26 mouse cellular contexts compared by ENCODE assay signal in genomic region chr6:43638119-43638518, GRCm38 (mm10). TPM values are rescaled to one million over a fixed set of nuclear protein-coding genes. Genes with fewer than 3 reads are reported as not detected.
A peak's percentile ranks its signal among the peaks of the same experiment; 100 is the strongest.
DNase-seq lines count a peak whose midpoint lies in the region; ATAC-seq and TF ChIP-seq lines count a peak whose summit lies in the region.
"Had no signal": no experiment of that assay in that cellular context is flagged by ENCODE, and none has a peak within 500 bp of the region (broad histone marks: within the 10 kb centered on the region; RNA-seq: fewer than 3 reads in every experiment).

No protein-coding gene starts in this region.

- peak; percentile 28 for DNase-seq in liver, adult 2 months (ENCODE audit: extremely low read depth, low read depth, low spot score)
- DNase-seq in A20 (ENCODE audit: low read depth, low spot score) (peak; percentile 37), CH12.LX (ENCODE audit: extremely low read depth) (no peak)
- DNase-seq in adrenal gland, postnatal 36 days: no peak
- no peak for DNase-seq in cerebellum, postnatal 14 days
- no peak for DNase-seq in embryo, embryonic 10.5 days (ENCODE audit: low spot score)
- DNase-seq: adrenal gland, postnatal 10 days; cerebellum, adult 11 months; cerebellum, adult 8-10 months; cerebellum, postnatal 10 days; embryo, embryonic 11 days; gastrocnemius, postnatal 25 days; heart, adult 2 months; kidney, adult 11 months had no signal

- no peak overlapping the region for H3K4me3 ChIP-seq in liver, adult 2 months (ENCODE audit: insufficient read depth, low read depth, low read length)
- H3K4me3 ChIP-seq in liver, embryonic 12.5 days: no peak overlapping the region
- no peak overlapping the region for H3K4me3 ChIP-seq in CH12.LX (replicated peaks in 1 of 3; ENCODE audit: low read depth in 2 of 3, low read length in 2 of 3, poor library complexity in 1 of 3)
- H3K4me3 ChIP-seq: embryonic facial prominence, embryonic 10.5 days; embryonic facial prominence, embryonic 13.5 days; erythroblast, embryonic 14.5 days; forebrain, embryonic 12.5 days; forebrain, embryonic 15.5 days; heart, adult 2 months; hindbrain, embryonic 12.5 days had no signal

- H3K4me2 ChIP-seq in liver, embryonic 12.5 days: no peak overlapping the region
- H3K4me2 ChIP-seq in CH12.LX (ENCODE audit: insufficient read depth, low read depth, poor library complexity, severe bottlenecking): peak overlapping the region; percentile 95
- H3K4me2 ChIP-seq: embryonic facial prominence, embryonic 13.5 days; forebrain, embryonic 12.5 days; forebrain, embryonic 15.5 days; heart, embryonic 11.5 days; hindbrain, embryonic 12.5 days had no signal

- H3K27ac ChIP-seq in liver, adult 2 months (replicated peaks; ENCODE audit: insufficient read depth, low read depth, low read length): no peak overlapping the region
- no peak overlapping the region for H3K27ac ChIP-seq in liver, embryonic 12.5 days
- no peak overlapping the region for H3K27ac ChIP-seq in CH12.LX (ENCODE audit: insufficient read depth, low read depth)
- H3K27ac ChIP-seq: embryonic facial prominence, embryonic 10.5 days; embryonic facial prominence, embryonic 13.5 days; forebrain, embryonic 12.5 days; forebrain, embryonic 15.5 days; heart, adult 2 months; hindbrain, embryonic 12.5 days had no signal

- H3K27me3 ChIP-seq in liver, adult 2 months (ENCODE audit: control insufficient read depth, insufficient read depth, low read length): no peaks in the 10 kb centered on the region
- H3K27me3 ChIP-seq in liver, embryonic 12.5 days (replicated peaks): no peaks in the 10 kb centered on the region
- H3K27me3 ChIP-seq in CH12.LX (replicated peaks): no peaks in the 10 kb centered on the region
- H3K27me3 ChIP-seq: embryonic facial prominence, embryonic 13.5 days; forebrain, embryonic 12.5 days; forebrain, embryonic 15.5 days; hindbrain, embryonic 12.5 days; Patski had no signal

- no peaks in the 10 kb centered on the region; the same call in 1 of the 2 replicates for H3K79me2 ChIP-seq in liver, adult 2 months (ENCODE audit: control insufficient read depth, insufficient read depth, low read length)
- H3K79me2 ChIP-seq in CH12.LX (replicated peaks; ENCODE audit: control insufficient read depth, extremely low read depth, insufficient read depth, poor library complexity, severe bottlenecking): peaks cover 2% of the 10 kb centered on the region; the same call in 1 of the 2 replicates

- TF ChIP-seq POLR2A in liver, adult 2 months (IDR thresholded peaks at IDR 0.05; ENCODE audit: extremely low read depth, insufficient read depth, low read length): no peak
- no peak for TF ChIP-seq POLR2A in CH12.LX (IDR thresholded peaks at IDR 0.05; ENCODE audit: low read depth, low read length)

- H3K4me1 ChIP-seq in liver, adult 2 months (ENCODE audit: control insufficient read depth, insufficient read depth, low read length): peaks cover 4% of the 10 kb centered on the region
- H3K4me1 ChIP-seq in liver, embryonic 12.5 days: no peaks in the 10 kb centered on the region
- H3K4me1 ChIP-seq in CH12.LX (ENCODE audit: control insufficient read depth in 1 of 2, insufficient read depth in 2 of 2): peaks cover 4 to 38% of the 10 kb centered on the region in 2 experiments
- H3K4me1 ChIP-seq: embryonic facial prominence, embryonic 10.5 days; embryonic facial prominence, embryonic 13.5 days; forebrain, embryonic 12.5 days; forebrain, embryonic 15.5 days; hindbrain, embryonic 12.5 days had no signal

- H3K9me3 ChIP-seq in liver, embryonic 12.5 days (replicated peaks): no peaks in the 10 kb centered on the region
- no peaks in the 10 kb centered on the region for H3K9me3 ChIP-seq in CH12.LX (replicated peaks; ENCODE audit: low read length)
- H3K9me3 ChIP-seq: embryonic facial prominence, embryonic 10.5 days; embryonic facial prominence, embryonic 13.5 days; forebrain, embryonic 12.5 days; forebrain, embryonic 15.5 days; G1E; hindbrain, embryonic 12.5 days had no signal

- no peak for ATAC-seq in liver, embryonic 12.5 days
- ATAC-seq in inflammation-experienced regulatory T-cells, adult 6 months: peak; percentile 32
- ATAC-seq: forebrain, embryonic 15.5 days; hindbrain, embryonic 16.5 days had no signal

- H3K9ac ChIP-seq in liver, adult 2 months (ENCODE audit: low read depth, low read length): no peak overlapping the region
- no peak overlapping the region for H3K9ac ChIP-seq in liver, embryonic 12.5 days
- H3K9ac ChIP-seq in CH12.LX (ENCODE audit: insufficient read depth, low read depth): peak overlapping the region; percentile 35; the same call in 1 of the 2 replicates
- H3K9ac ChIP-seq: embryonic facial prominence, embryonic 13.5 days; forebrain, embryonic 12.5 days; forebrain, embryonic 15.5 days; hindbrain, embryonic 12.5 days had no signal

- TF ChIP-seq RAD21 in CH12.LX (IDR thresholded peaks at IDR 0.05; ENCODE audit: low read depth, low read length): no peak

- no peak for TF ChIP-seq CTCF in liver, adult 2 months (IDR thresholded peaks at IDR 0.05; ENCODE audit: low read depth, low read length)
- TF ChIP-seq CTCF in CH12.LX (conservative IDR thresholded peaks at IDR 0.05 in 1 of 2, IDR thresholded peaks at IDR 0.05 in 1 of 2; ENCODE audit: low read depth in 2 of 2, low read length in 2 of 2): no peak

- H3K36me3 ChIP-seq in liver, adult 2 months (ENCODE audit: control insufficient read depth, insufficient read depth, low read length): no peaks in the 10 kb centered on the region
- H3K36me3 ChIP-seq in liver, embryonic 12.5 days: no peaks in the 10 kb centered on the region
- no peaks in the 10 kb centered on the region for H3K36me3 ChIP-seq in CH12.LX (replicated peaks in 1 of 2; ENCODE audit: control insufficient read depth in 1 of 2, insufficient read depth in 1 of 2, low read length in 1 of 2)
- H3K36me3 ChIP-seq: embryonic facial prominence, embryonic 10.5 days; embryonic facial prominence, embryonic 13.5 days; forebrain, embryonic 12.5 days; forebrain, embryonic 15.5 days; hindbrain, embryonic 12.5 days had no signal

- TF ChIP-seq EP300 in CH12.LX (IDR thresholded peaks at IDR 0.05; ENCODE audit: low read length): peak; percentile 73

- 45% methylated on average over 3 of the region's 3 CpGs for WGBS in liver, adult 2 months
- 75% methylated on average over 3 of the region's 3 CpGs for WGBS in liver, embryonic 12.5 days (ENCODE audit: insufficient replicate concordance)

- in situ Hi-C loops in CH12.LX (cut with MboI; ENCODE audit: low pct_ligation_motif_present, low pct_unique_long_range_greater_than_20kb, low sequenced_read_pairs): no loop called here

- dilution Hi-C loops in CH12.LX (cut with MboI; ENCODE audit: extremely low pct_ligation_motif_present, extremely low pct_unique_long_range_greater_than_20kb, low sequenced_read_pairs): no loop called here

TF ChIP-seq in CH12.LX, 34 proteins besides CTCF, POLR2A, EP300 and RAD21:
- TF ChIP-seq MEF2A (IDR thresholded peaks at IDR 0.05; ENCODE audit: borderline replicate concordance, low read depth, low read length): peak; percentile 83
- no peak for TF ChIP-seq ZC3H11A (IDR thresholded peaks at IDR 0.05; ENCODE audit: low read depth, low read length)
- TF ChIP-seq MAFK (IDR thresholded peaks at IDR 0.05; ENCODE audit: insufficient replicate concordance, low read length): 0 out of 2 replicates have a peak, but pooled peaks have one; percentile 19
- TF ChIP-seq ETS1 (conservative IDR thresholded peaks at IDR 0.05; ENCODE audit: low read depth, low read length): no peak; the same call in 1 of the 2 replicates
- no peak for TF ChIP-seq TCF12 (IDR thresholded peaks at IDR 0.05; ENCODE audit: low read depth, low read length)
- TF ChIP-seq MYC (IDR thresholded peaks at IDR 0.05; ENCODE audit: low read depth, low read length): peak; percentile 53; the same call in 1 of the 2 replicates
- 0 out of 2 replicates have a peak, but pooled peaks have one; percentile 29 for TF ChIP-seq MXI1 (IDR thresholded peaks at IDR 0.05; ENCODE audit: low read depth, low read length)
- TF ChIP-seq SIN3A (IDR thresholded peaks at IDR 0.05; ENCODE audit: low read length): 0 out of 2 replicates have a peak, but pooled peaks have one; percentile 52
- no peak for TF ChIP-seq TBP (conservative IDR thresholded peaks at IDR 0.05; ENCODE audit: low read depth, low read length)
TF ChIP-seq in CH12.LX: peak in this region for 5.

RNA-seq across cellular contexts. Expression of gene Tpk1, which starts 28.0 kb away (rescaled TPM):
- 13.5 and 16.7 TPM in 2 replicates for total RNA-seq in liver, adult 2 months (2014; rRNA removed)
- 6.2 and 6.6 TPM in 2 replicates for polyA plus RNA-seq in liver, adult 2 months (2012; rRNA removed)
- polyA plus RNA-seq in liver, embryonic 12.5 days (2016; fragmentation: Nextera tagmentation; extraction: Ambion mirVana): 8.0 TPM in 2 replicates
- total RNA-seq in CH12.LX (2012; rRNA removed) (3.9 TPM in 2 replicates), CH12.LX (2014; rRNA removed) (6.3 and 6.7 TPM in 2 replicates)
- 4.8 and 5.7 TPM in 2 replicates for polyA plus RNA-seq in CH12.LX (2012; ENCODE audit: insufficient read length, low read depth)
- polyA plus RNA-seq in inflammation-experienced regulatory T-cells, adult 6 months (2017; shearing (Covaris generic)): 10 to 100 TPM; 10.4 to 19.5 (median 11.5) TPM
- total RNA-seq in adrenal gland, postnatal 36 days (2021): 10 to 100 TPM in 1 of 2 experiments, 1 to 10 TPM in 1; 8.0 to 17.3 TPM

Comparison
In these comparisons a context has a peak if more than half of its experiments do, and no peak if none do; other contexts are left out.
1. DNase-seq: peak in liver, adult 2 months (single experiment) and A20 (single experiment); none in CH12.LX (single experiment), adrenal gland, postnatal 36 days (0 of 2), cerebellum, postnatal 14 days (0 of 2) and embryo, embryonic 10.5 days (single experiment).